Mouse (Mus musculus) left cerebral cortex, adult 8-10 months (tissue): ENCODE measurements at regions not wholly inside any gene's neighbourhood (a gene's known extent, or its start where the extent isn't known, plus 50 kb on each side); places are given as distances from the start of the nearest gene placed in this dataset.

Experiments used
- DNase-seq, 2 experiments: peaks; one replicate each; pipeline ENCODE4 v3.0.0; 2022; ENCODE audit warnings: low spot score in 2 of 2

- no peak for DNase-seq
These were observed 61.2 kb upstream of the Kcnj15 start for GRCm38 (mm10) chr16:95196141-95196540.

GRCm38 (mm10) chr16:95196622-95197021, 60.7 kb upstream of the Kcnj15 start:
- peak; percentile 9 to 18 for DNase-seq

- DNase-seq: no peak
These were observed 58.4 kb upstream of the Kcnj15 start for GRCm38 (mm10) chr16:95198795-95199563.

GRCm38 (mm10) chr16:95202126-95202883, 55.1 kb upstream of the Kcnj15 start:
- no peak for DNase-seq

- DNase-seq: no peak
These were observed 54.3 kb upstream of the Kcnj15 start for GRCm38 (mm10) chr16:95203026-95203425.

- DNase-seq: no peak
These were observed 53.6 kb upstream of the Kcnj15 start for GRCm38 (mm10) chr16:95203790-95204189.

GRCm38 (mm10) chr16:95204507-95204906, 52.9 kb upstream of the Kcnj15 start:
- no peak for DNase-seq

GRCm38 (mm10) chr16:95206445-95206844, 50.9 kb upstream of the Kcnj15 start:
- DNase-seq: no peak

- DNase-seq: no peak
These were observed 49.8 kb upstream of the Kcnj15 start for GRCm38 (mm10) chr16:95207547-95207946.
